Mouse (Mus musculus) cerebellum, postnatal 10 days (tissue): ENCODE measurements at regions not wholly inside any gene's neighbourhood (a gene's known extent, or its start where the extent isn't known, plus 50 kb on each side); places are given as distances from the start of the nearest gene placed in this dataset.

Experiments used
- DNase-seq, 2 experiments: peaks; one replicate each; pipeline ENCODE4 v3.0.0; 2021; ENCODE audit warnings: mixed read lengths in 2 of 2

DNA sequence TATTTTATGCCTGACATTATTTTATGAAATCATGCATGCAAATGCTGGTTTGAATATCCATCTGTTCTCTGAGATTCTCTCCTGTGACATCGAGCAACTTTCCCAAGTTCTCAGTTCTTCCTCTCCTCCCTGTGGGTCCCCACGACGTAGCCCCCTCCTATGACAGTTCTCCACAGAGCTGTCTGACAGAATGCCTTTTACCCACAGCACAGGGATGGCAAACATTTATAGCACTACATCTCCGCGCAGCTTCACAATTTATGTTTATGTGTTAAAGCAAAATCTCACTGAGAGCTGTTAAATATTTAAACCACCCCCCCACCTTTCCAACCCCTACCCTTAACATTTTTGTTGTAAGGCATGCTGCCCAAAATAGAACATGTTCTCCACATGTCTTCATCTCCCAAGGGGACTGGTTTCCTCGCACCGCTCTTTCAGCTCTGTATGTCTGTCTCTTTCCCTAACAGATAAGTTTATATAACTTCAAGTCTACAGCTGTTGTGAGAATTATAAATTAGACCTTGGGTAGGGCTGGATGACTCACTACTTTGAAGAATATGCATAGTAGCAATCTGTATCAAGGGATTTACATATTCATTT lies 63.5 kb upstream of the Ndst3 start:
- DNase-seq = no peak

DNA sequence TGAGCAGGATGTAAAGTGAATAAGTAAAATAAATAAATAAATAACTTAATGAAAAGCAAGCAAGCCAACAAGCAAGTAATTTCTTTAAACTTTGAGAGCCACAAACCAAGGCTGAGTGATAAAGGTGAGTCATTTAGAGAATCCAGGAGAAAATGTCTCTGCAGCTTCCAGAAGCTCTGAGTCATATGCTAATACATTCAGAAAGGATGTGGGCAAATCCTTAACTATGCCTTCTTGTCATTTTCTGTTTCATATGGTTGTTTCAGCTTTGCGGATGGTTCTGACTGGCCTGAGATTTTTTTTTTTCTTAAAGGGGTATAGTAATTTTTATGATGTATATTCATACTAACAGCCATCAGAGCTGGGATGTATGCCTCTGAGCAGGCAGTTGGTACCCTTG lies 64.3 kb upstream of the Ndst3 start:
- no peak for DNase-seq

DNA sequence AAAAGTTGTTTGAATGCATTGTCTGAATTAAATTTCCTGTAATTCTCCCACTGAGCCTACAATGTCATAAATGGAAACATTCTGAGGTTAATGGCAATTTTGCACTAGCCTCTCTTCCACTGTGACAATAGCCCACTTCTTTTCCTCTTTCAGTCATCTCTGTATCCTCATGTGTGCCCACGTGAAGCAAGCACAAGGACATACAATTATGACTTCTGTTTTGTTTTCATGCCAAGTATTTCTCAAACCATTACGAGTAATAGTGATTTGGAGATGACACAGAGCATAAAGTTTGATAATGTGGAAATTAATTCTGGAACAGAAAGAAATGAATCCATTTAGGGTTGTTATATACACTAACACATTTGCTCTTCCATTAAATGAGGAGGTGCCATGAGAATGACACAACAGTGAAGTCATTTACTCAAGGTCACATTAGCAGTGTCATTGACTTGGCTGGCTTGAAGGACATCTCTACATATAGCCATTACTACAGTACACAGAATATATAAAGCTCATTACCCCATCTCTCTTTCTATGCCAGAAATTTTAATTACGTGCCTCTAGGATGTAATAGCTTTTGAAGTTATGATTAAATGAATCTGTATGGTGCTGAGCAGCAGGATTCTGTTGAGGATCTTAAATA lies 75.4 kb upstream of the Ndst3 start:
- no peak for DNase-seq

DNA sequence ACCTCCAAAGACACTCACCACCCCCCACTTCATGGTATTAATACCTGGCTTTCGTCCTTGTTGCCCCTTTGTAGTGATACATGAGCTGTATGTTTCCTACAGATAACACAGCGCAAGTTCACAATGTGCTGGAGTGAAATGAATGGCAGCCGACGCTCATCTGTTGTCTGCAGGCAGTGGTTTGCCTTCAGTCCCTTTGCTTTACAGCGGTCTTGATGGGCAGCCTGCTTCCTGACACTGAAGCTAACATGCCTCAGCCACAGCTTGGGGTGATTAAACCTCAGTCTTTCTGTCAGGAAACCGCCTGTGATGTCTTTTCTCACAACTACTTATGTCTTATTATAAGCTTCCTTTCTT lies 75.9 kb upstream of the Ndst3 start:
- no peak for DNase-seq

DNA sequence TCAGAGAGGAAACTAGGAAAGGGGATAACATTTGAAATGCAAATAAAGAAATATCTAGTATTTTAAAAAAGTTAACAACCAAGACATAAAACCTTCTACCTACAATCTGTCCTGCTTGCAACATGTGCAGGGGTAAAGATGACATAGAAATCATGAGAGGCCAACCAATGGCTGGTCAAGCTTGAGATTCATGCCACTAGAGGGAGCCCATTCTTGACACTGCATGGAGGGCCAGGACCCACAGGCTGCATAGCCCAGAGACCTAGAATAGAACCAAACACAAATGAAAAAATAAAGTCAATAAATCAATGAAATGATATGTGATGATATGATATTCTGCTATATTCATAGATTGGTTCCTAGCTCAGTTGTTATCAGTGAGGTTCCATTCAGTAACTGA lies 89.9 kb upstream of the Ndst3 start:
- peak; percentile 73 to 76 for DNase-seq

DNA sequence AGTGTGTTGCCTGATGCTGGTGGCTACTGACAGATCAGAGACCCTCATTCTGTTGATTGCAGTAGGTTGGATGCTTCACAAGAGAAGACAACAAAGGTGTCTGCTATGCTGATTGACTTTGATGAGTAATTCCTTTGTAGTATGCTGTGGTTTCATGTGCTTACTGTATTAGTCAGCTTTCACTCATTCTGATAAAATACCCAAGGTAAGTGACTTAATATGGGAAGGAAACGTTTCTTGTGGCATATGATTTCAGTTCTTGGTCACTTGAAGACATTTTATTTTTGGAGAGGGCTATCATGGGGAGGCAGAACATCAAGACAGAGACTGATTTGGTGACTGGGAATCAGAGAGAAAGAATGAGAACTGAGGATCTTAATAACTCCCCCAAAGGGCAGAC lies 90.9 kb upstream of the Ndst3 start:
- DNase-seq = no peak

DNA sequence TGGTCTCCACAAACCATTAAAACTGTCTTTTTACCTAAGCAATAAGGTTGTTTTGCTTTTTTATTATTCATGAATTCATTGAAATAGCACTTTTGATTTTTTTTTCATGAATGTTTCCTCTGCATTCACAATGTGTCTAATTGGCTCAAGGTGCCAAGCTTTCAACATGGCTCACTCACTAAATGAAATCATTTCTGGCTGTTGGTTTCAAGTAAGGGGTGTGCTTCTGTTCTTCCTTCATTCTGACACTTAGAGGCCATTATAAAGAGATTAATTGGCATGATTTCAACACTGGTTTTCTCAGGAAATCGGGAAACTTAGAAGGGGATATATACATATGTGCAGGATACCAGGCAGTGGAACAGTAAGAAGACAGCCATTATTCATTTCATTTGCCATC lies 93.5 kb upstream of the Ndst3 start:
- no peak for DNase-seq

DNA sequence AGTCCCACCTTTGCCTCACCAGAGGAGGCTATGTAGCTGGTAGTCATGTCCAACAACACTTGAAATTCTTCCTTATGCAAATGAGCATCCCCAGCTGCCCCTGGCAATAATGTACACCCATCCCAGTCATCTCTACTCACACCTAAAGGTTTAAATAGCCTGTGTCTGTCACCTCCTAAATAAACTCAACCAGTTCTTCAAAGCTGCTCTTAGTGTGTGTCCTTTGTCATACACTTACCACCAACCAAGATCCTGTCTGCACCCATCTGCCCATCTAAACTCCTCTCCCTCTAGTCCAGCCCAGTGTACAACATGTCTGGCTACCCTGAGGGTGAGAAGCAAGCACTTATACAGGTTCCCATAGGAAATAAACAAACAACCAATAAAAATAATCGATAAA lies 103.4 kb upstream of the Ndst3 start:
- DNase-seq = peak; percentile 6 to 17

DNA sequence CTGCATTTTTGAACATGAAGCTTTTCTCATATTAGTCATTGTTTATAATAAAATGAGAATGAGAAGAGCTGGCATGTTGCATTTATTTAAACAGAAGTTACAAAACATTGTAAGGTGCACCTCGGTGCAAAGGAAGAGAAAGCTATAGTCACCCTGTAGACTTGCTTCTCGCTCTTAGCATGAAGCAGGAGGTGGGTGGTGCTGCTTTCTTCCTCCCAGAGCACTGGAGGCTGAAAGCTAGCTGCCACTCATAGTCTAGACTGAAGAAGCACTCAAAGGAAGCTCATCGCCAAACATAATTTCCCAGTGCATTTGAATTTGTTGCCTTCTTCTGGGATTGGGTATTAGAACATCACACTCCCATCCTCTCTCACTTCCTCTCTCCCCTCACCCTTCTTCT lies 114.7 kb upstream of the Ndst3 start:
- DNase-seq = no peak

DNA sequence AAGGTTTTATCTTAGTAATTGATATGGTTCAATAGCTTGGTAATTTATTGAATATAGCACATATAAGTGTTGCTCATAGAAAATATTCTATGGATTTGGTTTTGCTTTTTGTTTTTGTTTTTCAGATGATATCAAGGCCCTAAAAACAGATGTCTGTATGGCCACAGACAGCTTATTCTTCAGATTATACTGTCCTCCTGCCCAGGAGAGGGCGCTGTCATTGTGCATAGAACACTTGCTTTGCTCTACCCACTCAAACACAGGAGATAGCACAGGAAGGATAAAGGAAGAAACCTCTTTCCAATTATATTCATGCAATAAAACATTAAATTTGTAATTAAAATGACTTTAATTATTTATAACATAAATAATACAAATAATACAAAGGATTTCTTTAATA lies 115.4 kb upstream of the Ndst3 start:
- DNase-seq = peak; percentile 27 to 42

DNA sequence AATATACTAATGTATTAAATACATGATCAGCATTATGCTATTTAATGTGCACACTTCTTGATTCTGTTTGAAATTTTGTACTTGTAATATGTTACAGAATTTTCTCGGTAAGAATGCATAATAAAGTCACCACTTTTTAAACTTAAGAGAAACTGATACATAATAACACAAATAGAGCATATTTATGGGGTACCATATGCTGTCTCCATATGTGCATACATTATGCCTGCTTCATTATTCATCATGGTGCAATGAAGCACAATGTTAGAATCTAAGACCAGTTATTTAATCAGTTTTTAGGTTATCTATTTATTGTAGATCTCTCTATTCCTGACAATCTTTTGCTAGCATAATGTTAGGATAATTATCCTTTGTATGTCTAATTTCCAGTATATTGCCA lies 115.9 kb upstream of the Ndst3 start:
- no peak for DNase-seq

DNA sequence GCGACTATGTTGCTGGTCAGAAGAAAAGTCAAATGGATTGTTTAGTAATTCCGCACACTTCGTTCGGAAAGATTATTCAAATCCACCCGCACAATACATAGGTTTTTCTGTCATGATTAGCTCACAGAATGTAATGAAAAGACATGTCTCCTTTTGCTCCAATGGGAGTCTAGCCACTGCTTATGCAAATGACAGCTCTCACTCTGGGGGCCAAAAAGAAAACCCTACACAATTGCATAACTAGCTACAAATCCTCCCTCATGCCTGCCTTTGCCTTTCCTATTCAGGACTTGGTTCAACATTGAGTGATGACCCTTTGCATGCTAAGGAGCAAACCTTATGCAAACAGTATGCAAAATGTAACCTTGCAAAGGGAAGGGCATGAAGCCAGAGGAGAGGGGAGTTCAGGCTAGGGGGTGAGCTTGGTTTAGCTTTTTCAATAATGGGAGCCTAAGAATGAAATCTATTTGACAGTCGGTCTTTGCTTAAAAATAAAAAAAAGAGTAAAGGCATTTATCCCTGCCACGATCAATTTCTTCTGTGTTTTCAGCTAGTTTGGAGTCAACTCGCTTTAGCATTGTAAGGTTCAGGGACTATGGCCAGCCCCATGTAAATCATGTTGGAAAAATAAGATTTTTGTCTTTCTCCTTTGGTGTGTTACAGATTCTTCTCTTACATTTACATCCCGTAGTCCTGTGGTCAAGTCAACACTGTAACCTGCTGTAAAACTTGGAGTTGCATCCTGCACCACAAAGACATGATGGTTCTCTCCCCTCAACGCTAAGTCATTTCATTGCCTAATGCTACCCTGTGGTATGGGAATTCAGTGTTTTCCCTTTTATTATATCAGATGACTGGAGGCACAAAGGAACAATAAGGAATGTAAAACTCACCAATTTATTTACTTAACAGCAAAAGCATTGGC lies 119.6 kb upstream of the Ndst3 start:
- DNase-seq = no peak

DNA sequence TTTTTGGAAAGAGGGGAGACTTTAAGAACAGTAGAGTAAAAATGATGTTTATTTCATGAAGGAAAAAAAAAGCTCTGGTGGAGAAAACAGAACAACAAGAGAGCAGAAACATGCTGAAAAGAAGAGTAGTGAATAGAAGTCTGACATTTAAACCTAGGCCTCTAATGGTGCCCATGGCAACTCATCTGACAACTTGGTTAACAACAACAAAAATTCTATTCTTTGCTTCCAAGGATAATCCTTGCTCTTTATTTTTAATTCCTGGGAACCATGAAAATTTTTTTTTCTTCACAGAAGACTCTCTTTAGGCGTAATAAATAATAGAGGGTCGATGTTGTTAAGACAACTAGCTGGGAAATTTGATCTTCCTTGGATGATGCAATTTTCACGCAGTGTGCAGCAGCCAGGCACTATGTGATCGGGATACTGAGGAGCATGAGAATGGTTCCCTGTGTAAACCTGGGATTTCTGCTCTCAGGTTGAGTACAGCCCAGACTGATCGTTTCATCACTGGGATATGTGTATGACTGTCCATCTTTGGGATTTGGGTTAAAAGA lies 120.4 kb upstream of the Ndst3 start:
- no peak for DNase-seq

DNA sequence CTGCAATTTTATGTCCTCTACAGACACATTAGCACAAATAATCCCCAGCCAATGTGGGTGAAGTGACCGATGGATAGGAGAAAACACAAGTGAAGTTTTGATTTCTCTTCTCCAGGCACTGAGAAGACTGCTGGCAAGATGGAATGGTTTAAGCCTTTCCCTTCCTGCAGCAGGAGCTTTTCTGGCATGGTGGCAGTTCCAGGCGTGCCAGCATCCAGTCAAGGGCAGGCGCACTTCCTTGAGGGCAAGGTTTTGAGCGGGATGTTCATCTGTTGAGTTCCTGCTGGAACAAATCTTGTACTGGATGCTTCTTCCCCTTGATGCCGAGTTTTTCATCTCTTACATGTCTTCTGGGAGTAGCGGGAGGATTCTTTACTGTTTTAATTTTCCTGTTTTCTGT lies 138.1 kb upstream of the Ndst3 start:
- DNase-seq = peak; percentile 79 to 81

DNA sequence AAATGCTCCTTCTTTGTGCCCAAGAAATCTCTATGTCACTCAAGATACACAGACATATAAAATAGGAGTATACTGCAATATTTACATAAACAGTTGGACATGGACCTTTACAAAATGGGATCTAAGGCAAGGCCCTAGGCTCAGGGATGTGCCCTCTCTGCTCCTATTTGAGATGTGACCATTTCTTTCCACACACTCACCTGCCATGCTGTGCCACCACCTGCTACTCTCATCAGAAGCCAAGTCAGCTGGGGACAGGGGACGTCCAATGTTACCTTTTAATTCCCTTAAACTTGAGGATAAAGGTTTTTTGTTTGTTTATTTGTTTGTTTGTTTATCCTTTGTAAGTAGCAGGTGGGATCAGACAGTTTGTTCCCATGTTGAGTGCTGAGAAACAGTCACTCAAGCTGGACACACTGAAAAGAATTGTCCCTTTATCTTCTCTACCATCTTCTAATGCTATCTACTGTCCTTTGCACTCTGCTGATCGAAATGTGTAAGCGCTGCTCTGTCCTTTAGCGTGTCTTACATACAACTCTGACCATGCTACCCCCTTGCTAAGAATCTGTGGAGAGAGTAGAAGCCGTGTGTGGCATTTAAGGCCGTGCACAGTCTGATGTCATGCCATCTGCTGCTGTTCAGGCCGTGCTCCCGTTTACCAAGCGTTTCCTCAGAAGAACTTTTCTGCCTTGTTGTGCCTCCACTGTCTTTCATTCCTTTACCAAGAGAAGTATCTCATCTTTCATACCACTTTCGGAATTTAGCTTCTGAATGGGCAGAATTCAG lies 147.9 kb upstream of the Ndst3 start:
- DNase-seq = peak; percentile 76 to 82

DNA sequence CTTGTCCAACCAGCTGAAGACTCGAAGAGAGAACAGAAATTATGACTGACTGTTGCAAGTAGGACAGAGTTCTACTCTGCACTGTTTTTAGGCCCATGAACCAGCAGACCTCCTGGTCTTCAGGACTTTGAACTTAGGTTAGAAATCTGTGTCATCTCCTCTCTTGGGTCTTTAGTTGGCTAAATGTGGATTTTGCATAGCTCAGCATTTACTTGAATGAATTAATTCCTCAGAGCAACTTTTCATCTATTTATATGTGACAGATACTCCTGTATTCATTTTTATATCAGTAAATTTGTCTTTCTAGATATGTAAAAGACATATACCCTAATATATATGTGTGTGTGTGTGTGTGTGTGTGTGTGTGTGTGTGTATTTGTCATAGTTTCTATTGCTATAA lies 155.9 kb upstream of the Ndst3 start:
- DNase-seq = no peak

DNA sequence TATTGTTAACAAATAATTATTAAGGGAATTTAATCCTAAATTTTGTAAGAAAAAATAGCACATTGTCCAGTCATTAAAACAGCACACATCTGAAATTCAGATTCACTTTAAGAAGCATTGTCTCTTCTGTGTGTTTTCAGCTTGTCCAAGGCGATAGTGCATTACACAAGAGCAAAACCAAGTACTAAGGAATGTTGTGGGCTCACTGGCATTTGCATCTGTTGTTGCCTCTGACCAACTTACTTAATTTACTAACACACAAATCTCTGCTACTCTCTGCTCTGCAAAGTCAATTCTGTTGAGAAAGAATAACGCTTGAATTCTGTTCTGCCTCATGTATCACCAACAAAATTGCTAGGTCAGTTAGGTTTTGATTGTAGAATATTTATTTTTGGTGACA lies 158.0 kb upstream of the Ndst3 start:
- DNase-seq = no peak

DNA sequence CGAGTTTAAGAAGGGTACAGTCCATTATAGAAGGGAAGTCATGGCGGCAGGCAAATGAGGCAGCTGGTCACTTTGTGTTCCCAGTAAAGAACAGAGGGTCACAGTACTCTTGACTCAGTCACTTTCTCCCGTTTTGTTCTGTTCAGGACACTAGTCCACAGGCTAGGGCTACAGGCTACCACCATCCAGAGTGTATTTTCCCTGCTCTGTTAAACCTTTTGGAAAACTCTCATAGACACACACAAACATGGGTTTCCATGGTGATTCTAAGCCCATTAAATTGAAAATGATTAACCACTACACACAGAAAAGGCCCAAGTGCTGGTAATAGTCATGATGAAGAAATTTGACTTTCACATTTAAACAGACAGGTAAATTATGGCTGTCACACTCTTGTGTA lies 162.2 kb upstream of the Ndst3 start:
- no peak for DNase-seq

DNA sequence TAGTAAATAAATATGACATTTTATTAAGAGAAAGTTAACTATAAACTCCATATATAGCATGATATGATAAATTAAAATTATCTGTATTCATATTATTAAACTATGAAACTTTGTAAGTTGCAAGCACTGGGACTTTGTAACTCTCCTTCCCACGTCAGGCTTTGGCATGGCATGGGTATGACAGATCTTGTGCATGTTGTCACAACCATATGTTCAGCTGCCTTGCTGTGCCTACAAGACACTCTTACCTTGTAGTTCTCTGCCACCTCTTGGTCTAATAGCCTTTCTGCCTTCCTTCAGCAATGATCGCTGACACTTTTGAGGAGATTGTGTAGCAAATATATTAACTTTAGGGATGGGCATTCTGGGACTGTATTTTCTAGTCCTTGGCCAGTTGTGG lies 183.1 kb upstream of the Ndst3 start:
- DNase-seq = peak; percentile 33 to 35

DNA sequence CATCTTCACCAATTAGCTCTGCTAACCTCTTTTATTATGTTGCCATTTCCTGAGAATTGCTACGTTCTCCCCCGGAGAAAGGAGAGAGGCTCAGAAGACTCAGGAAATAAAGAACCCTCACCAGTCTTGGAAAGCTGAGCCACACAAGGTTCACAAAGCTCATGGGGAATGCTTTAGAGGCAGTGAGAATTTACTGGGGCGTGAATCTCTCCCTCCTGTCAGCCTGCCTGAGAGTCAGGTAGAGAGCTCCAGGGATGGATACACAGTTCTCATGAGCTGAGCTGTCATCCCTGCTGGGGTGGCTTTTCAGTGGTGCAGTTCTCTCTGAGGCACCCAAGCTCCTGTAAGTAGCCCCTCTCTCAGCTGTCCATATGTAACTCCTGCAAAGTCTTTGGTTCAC lies 203.0 kb upstream of the Ndst3 start:
- peak; percentile 19 to 20 for DNase-seq

DNA sequence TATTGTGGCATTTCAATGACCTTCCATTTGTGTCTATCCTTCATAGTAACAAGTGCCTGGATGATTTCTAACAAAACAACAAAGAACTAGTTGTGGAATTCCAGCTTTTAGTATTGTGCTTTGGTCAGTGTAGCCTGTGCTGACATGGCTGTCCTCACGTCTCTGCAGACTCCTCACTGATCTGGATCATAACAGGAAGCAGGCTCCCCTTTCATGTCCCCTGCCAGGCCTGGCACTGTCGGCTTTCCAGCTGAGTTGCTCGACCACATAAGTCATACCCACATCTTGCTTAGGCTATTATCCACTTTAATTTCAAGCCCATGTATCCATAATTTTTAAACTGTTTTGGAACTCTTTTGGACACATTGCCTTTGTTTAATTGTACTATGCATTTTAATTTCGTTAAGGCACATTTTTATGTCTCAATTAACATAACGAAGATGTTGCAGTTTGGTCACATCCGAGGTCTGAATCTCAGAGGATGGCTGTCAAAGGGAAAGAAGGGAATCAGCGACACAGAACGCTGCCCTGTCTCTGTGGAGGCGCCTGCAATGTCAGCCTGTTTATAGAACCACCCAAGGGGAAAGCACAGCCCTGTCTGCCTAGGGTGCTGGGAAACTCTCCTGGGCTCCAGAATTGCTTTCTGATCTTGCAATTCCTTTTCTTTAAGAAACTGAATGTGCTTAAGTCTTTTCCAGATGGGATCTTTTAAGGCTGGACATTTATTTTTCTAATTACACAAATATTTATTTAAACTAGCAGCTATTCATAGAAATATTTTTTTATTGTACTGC lies 215.5 kb upstream of the Ndst3 start:
- DNase-seq = peak; percentile 58 to 74

DNA sequence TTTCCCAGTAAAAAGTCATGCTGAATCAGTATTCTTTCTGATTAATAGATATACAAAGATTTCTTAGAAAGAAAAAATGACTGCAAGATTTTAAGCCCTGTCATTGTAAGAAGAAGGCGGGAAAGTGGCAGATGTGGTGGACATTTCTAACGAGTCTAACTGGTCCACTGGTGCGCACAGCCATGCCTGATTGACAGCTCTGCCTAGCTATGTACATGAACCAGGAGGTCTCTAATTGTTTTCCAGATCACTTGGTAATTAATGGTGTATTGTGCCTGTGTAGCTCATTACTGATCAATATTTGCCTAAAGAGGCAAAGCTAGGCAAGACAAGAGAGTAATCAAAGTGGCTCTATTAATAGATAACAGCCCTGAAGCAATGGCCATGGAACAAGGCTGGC lies 227.5 kb upstream of the Ndst3 start:
- no peak for DNase-seq
